Mouse (Mus musculus) layer of hippocampus, adult 2 months (tissue): Measurements from ENCODE around the gene Olfr785. TPM values are rescaled to one million over a fixed set of nuclear protein-coding genes. Genes with fewer than 3 reads are reported as not detected.
A peak's percentile ranks its signal among the peaks of the same experiment; 100 is the strongest.
"Not testable (repeated sequence)": the region's sequence is repeated elsewhere in the genome, so short reads cannot be mapped to it uniquely, and the experiment has no call there.

Experiments used
- DNase-seq, 2 experiments: peaks; one replicate each; pipeline ENCODE4 v3.0.0; 2022; ENCODE audit warnings: low spot score in 2 of 2
- H3K27ac ChIP-seq: fragments of 200-600 bp; 2 replicates; pipeline ENCODE4 v1.8.1; 2022
- H3K4me3 ChIP-seq: fragments of 200-600 bp; 2 replicates; pipeline ENCODE4 v1.8.1; 2022; ENCODE audit warnings: mild to moderate bottlenecking
- CTCF ChIP-seq: fragments of 200-600 bp; conservative IDR thresholded peaks from 2 replicates; pipeline ENCODE4 v1.8.1; 2022; ENCODE audit warnings: antibody characterized with exemption, mild to moderate bottlenecking, moderate library complexity
- long read RNA-seq, 2 experiments: library from polyadenylated mRNA; stranded (forward); transcript quantifications; one replicate each; pipeline ENCODE4 v2.0.0; 2021; ENCODE audit warnings: borderline mapping rate in 2 of 2
- total RNA-seq, 2 experiments: library from RNA; stranded (reverse); gene quantifications; 2 replicates each; pipeline ENCODE4 v1.2.3; 2021

The Olfr785 gene
- total RNA-seq, result not detected
- long read RNA-seq, experiment 1, result 0 reads
- long read RNA-seq, experiment 2, result 0 reads

DNA sequence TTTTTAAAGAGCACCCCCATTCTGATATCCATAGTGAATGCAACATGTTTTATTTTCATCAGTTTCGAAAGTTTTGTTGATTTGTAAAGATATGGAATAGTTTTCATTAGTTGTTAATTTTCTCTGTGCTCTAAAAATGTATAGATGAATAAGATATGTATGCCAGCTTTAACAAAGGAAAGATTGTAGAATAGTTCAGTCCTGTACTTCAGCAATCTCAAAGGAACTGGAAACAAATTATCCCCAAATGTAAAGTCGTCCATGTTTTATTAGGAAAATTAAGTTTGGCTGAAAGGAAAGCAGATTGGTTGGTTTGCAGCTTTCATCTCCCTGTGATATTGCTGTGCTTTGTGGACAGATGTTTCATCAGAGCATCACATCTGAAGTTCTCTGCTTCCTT, at the start of gene Olfr785:
Gene Olfr785 (plus strand): TSS at position 301 of the 400 bp plus-strand sequence.
- DNase-seq, result no peak
- H3K27ac ChIP-seq, result no peak within 1 kb of the TSS
- H3K4me3 ChIP-seq, result no peak within 1 kb of the TSS
- TF ChIP-seq CTCF, result no peak

DNA sequence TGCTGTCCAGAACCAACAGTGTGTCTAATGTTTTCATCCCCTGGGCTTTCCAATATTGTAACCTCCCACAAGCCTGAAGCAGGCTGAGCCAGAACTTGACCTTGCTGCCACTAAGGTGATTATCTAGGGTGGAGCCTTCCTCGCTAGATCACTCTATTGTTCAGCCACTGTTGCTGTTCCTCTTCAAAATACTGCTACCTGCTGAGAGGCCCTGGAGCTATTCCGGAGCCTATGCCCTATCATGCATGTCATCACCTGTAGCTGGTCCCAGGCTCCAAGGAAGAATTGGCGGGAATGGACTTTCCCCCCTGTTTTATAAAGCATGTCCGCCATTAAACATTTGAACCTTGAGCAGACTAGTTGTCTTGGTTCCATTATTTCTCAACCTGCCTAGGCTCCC, 48.7 kb upstream of the Olfr785 start:
- DNase-seq, H3K27ac ChIP-seq, H3K4me3 ChIP-seq: not testable (repeated sequence)

DNA sequence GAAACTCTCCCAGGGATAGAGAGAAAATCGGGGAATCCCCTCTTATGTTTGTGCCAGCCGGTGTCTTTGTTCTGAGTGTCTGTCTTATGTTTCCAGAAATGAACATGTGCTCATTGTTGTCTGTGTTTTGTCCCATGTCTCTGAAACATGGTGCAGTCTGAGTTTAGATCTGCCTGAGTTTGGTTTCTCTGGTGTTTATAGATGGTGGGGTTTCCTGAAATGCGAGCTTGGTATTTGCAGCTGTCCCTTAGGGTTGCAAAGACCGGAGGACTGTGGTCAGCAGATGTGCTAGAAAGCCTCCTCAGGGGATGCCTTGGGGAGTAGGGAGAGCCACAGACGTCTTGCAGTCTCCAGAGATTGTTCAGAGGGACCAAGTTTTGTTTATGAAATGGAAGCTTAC, 47.9 kb upstream of the Olfr785 start:
- TF ChIP-seq CTCF, result no peak
- Histone ChIP-seq H3K4me3 (no peak overlapping the region), H3K27ac (no peak overlapping the region)
- peak; percentile 34 to 49 for DNase-seq

DNA sequence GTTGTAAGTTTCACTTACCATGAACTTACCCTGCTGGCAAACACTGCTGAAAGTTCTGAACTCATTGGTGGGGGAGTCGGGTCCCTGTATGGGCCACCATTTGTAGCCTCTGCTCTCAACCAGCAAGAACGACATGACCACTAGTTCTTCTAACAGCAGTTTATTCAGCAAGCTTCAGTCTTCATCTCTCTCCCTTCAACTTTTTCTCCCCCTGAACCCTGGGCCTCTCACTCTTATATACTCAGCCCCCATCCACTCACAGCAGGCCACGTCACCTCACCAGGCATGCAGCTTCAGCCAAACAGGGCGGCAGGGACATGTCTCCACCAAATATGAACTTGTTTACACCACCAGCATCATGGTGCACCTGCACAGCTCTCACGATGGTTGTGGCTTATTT, 31.2 kb upstream of the Olfr785 start:
- not testable (repeated sequence) for DNase-seq, H3K27ac ChIP-seq, H3K4me3 ChIP-seq

DNA sequence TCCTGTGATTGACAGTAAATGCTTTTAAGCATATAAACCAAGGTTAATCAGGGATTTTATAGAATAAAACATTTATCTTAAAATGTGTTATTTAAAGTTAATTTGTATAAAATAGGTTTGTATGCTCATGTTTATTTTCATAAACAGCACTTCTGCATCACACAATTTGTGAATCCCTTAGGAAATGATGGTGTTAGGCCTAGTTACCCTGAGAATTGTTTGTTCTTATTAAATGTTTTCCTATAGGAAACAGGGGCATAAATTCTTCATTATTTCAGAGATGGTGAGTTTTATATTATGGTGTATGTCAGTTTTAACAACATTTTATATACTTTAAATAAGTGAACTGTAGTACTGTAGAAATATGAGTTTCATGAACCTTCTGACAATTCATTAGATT, 21.4 kb upstream of the Olfr785 start, which contains the start of gene Olfr784:
Gene Olfr784 (plus strand): TSS at position 301 of the 400 bp plus-strand sequence.
- no peak for TF ChIP-seq CTCF
- Histone ChIP-seq H3K27ac (no peak within 1 kb of the TSS), H3K4me3 (no peak within 1 kb of the TSS)
- no peak for DNase-seq

DNA sequence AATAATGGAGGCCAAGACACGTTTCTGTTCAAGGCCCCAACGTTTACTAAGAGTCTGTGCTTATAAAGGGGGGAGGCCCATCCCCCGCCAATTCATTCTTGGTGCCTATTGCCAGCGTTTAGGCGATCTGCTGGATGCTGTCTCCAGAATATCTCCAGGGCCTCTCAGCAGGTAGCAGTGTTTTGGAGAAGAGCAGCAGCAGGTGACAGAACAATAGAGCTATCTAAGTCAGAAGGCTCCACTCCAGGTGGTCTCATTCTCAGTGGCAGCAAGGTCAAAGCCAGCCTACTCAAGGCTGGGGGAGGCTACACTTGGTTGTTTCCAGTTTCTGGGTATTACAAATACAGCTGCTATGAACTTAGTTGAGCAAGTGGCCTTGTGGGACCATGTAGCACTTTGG, 4.3 kb upstream of the Olfr785 start:
- no peak for DNase-seq
- no peak overlapping the region for H3K27ac ChIP-seq
- no peak for TF ChIP-seq CTCF
- H3K4me3 ChIP-seq, result no peak overlapping the region

DNA sequence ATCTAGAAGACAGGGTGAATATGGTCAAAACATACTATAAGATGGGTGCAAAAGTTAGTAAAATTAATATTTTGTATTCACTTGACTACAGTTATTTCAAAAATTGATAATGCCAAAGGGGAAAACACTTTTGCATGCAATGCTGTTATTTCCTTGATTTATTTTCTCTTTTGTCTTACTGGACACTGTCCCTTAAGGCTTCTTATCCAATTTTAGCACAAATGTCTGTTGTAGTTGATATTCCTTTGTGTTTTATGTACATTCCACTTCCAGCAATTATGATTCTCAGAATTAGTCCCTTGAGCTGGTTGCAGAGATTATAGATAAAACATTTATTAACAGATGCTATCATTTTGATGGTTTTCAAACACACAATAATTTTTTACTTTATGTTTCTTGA, 21.8 kb downstream of the Olfr785 start, which contains the start of gene Olfr786:
Gene Olfr786 (plus strand): TSS at position 301 of the 400 bp plus-strand sequence.
- no peak for DNase-seq
- TF ChIP-seq CTCF, result no peak
- no peak within 1 kb of the TSS for H3K27ac ChIP-seq
- H3K4me3 ChIP-seq, result no peak within 1 kb of the TSS

Other genes with a start within 250 kb of the Olfr785 start
- gene Olfr771, start 240.7 kb upstream of the Olfr785 start, total RNA-seq, result not detected
- gene Olfr772, start 227.5 kb upstream of the Olfr785 start, total RNA-seq, result not detected
- not detected for gene Olfr773, start 218.0 kb upstream of the Olfr785 start, total RNA-seq
- gene Olfr774, start 169.2 kb upstream of the Olfr785 start, total RNA-seq, result not detected
- gene Olfr775, start 157.0 kb upstream of the Olfr785 start, total RNA-seq, result not detected
- gene Olfr776, start 146.3 kb upstream of the Olfr785 start, total RNA-seq, result not detected
- not detected for gene Olfr777, start 133.9 kb upstream of the Olfr785 start, total RNA-seq
- not detected for gene Olfr780, start 87.3 kb upstream of the Olfr785 start, total RNA-seq
- not detected for gene Olfr781, start 76.6 kb upstream of the Olfr785 start, total RNA-seq
- gene Olfr782, start 56.6 kb upstream of the Olfr785 start, total RNA-seq, result not detected
- under 1 TPM; 0.10 to 0.18 TPM for gene Olfr784, start 21.3 kb upstream of the Olfr785 start, total RNA-seq
- not detected for gene Olfr786, start 21.9 kb downstream of the Olfr785 start, total RNA-seq
- not detected for gene Olfr787, start 56.4 kb downstream of the Olfr785 start, total RNA-seq
- not detected for gene Olfr788, start 65.6 kb downstream of the Olfr785 start, total RNA-seq
- gene Olfr789, start 79.3 kb downstream of the Olfr785 start, total RNA-seq, result not detected
- not detected for gene Olfr790, start 93.1 kb downstream of the Olfr785 start, total RNA-seq
- not detected for gene Olfr791, start 116.4 kb downstream of the Olfr785 start, total RNA-seq
- gene Olfr792, start 133.7 kb downstream of the Olfr785 start, total RNA-seq, result not detected
- not detected for gene Olfr794, start 162.2 kb downstream of the Olfr785 start, total RNA-seq
- not detected for gene Olfr796, start 207.1 kb downstream of the Olfr785 start, total RNA-seq
- gene Olfr798, start 222.5 kb downstream of the Olfr785 start, total RNA-seq, result not detected
- not detected for gene Olfr799, start 232.1 kb downstream of the Olfr785 start, total RNA-seq